Mouse (Mus musculus) lung, adult 2 months (tissue): ENCODE data around the gene Mrgprd. TPM values are rescaled to one million over a fixed set of nuclear protein-coding genes. Genes with fewer than 3 reads are reported as not detected.

Source experiments
- DNase-seq: peaks from one replicate; pipeline ENCODE4 v3.0.0; 2022
- H3K4me1 ChIP-seq: fragments of 200-500 bp; 2 replicates; pipeline ENCODE4 v1.6.1; 2011; ENCODE audit warnings: low read length; ENCODE audit not compliant: control insufficient read depth, insufficient read depth
- H3K4me3 ChIP-seq: fragments of 200-500 bp; replicated peaks from 2 replicates; pipeline ENCODE3; 2011; ENCODE audit warnings: low read depth, mild to moderate bottlenecking, control low read depth, low read length; ENCODE audit errors: extremely low read depth
- CTCF ChIP-seq: fragments of 200-500 bp; IDR thresholded peaks from 2 replicates; pipeline ENCODE4 v1.5.1; 2011; ENCODE audit warnings: mild to moderate bottlenecking, low read length, control low read depth; ENCODE audit not compliant: insufficient read depth
- POLR2A ChIP-seq: fragments of 200-500 bp; IDR thresholded peaks from 2 replicates; pipeline ENCODE4 v1.6.1; 2011; ENCODE audit warnings: low read depth, mild to moderate bottlenecking, control low read depth, low read length, borderline replicate concordance; ENCODE audit errors: extremely low read depth
- WGBS: fragments of 180-500 bp; shearing (Covaris S2); methylation state at CpG from one replicate; pipeline ENCODE4 v1.1.7; 2018; 5-methylcytosine and 5-hydroxymethylcytosine counted together
- polyA plus RNA-seq: library from polyadenylated mRNA; depleted of rRNA; stranded (reverse); fragments of >200 nt; gene quantifications from 2 replicates; pipeline ENCODE4 v1.2.3, GENCODE M21; 2012

Mrgprd gene
- polyA plus RNA-seq, 1 experiment = not detected

DNA sequence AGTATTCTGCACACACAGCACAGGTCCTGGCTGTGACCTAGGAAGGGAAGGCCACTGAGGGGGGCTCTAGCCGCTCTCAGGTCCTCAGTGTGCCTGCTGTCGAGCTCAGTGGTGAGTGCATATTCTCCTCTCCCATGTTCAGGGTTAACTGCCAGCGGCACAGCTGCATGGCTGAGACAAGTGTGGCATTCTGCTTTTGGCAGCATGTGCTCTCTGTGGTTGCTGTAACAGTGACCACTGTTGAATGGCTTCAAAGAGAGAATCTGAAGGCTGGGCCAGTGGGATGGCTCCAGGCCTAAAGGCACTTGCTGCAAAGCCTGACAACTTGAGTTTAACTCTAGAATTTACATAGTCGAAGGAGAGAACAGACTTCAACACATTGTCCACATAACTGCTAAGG lies 2.9 kb downstream of the Mrgprd start:
- Histone ChIP-seq H3K4me1 (no peaks in the 10 kb centered on the region), H3K4me3 (no peak overlapping the region)
- TF ChIP-seq CTCF (no peak), POLR2A (no peak)
- 62% methylated on average over 4 of the region's 4 CpGs for WGBS
- DNase-seq = no peak

DNA sequence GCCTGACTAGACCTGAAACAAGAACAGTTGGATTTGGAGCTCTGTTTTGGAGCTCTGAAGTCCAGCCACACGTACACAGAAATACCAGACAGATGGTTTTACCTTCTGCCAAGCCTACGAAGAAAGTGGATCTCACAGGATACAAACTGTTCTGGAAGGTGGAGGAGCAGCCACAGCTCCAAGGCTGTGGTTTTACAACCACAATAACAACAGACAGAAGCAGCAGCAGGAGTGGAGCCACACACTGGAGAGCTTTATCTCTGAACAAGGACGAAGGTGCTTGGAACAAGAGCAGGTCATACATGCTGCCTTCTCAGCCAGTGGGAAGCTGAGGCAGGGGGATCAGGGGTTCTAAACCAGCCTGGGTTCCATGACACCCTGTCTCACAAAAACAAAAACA lies 4.8 kb downstream of the Mrgprd start:
- TF ChIP-seq CTCF = no peak
- no peak for TF ChIP-seq POLR2A
- WGBS = 76% methylated on average over 3 of the region's 3 CpGs
- DNase-seq = no peak
- H3K4me3 ChIP-seq = no peak overlapping the region
- no peaks in the 10 kb centered on the region for H3K4me1 ChIP-seq

- Histone ChIP-seq H3K4me3 (no peak overlapping the region), H3K4me1 (no peaks in the 10 kb centered on the region)
- DNase-seq = no peak
- TF ChIP-seq CTCF = no peak
- TF ChIP-seq POLR2A = no peak
- WGBS = 42% methylated on average over 4 of the region's 4 CpGs
Measured at GRCm38 (mm10) chr7:145323607-145324006, 9.0 kb downstream of the Mrgprd start.

GRCm38 (mm10) chr7:145325697-145326096 lies 11.1 kb downstream of the Mrgprd start:
- 23% methylated on average over 2 of the region's 2 CpGs for WGBS
- no peak for TF ChIP-seq CTCF
- DNase-seq = no peak
- no peaks in the 10 kb centered on the region for H3K4me1 ChIP-seq
- H3K4me3 ChIP-seq = no peak overlapping the region

- no peak for DNase-seq
- no peak for TF ChIP-seq POLR2A
- no peak for TF ChIP-seq CTCF
- H3K4me1 ChIP-seq = no peaks in the 10 kb centered on the region
- WGBS = 52% methylated on average over 2 of the region's 2 CpGs
- H3K4me3 ChIP-seq = no peak overlapping the region
Measured at GRCm38 (mm10) chr7:145329982-145330381, 15.3 kb downstream of the Mrgprd start.

- DNase-seq = no peak
- H3K4me3 ChIP-seq = no peak overlapping the region
- WGBS = 65% methylated on average over 2 of the region's 2 CpGs
- H3K4me1 ChIP-seq = no peaks in the 10 kb centered on the region
- no peak for TF ChIP-seq CTCF
- no peak for TF ChIP-seq POLR2A
Measured at GRCm38 (mm10) chr7:145330641-145331040, 16.0 kb downstream of the Mrgprd start.

DNA sequence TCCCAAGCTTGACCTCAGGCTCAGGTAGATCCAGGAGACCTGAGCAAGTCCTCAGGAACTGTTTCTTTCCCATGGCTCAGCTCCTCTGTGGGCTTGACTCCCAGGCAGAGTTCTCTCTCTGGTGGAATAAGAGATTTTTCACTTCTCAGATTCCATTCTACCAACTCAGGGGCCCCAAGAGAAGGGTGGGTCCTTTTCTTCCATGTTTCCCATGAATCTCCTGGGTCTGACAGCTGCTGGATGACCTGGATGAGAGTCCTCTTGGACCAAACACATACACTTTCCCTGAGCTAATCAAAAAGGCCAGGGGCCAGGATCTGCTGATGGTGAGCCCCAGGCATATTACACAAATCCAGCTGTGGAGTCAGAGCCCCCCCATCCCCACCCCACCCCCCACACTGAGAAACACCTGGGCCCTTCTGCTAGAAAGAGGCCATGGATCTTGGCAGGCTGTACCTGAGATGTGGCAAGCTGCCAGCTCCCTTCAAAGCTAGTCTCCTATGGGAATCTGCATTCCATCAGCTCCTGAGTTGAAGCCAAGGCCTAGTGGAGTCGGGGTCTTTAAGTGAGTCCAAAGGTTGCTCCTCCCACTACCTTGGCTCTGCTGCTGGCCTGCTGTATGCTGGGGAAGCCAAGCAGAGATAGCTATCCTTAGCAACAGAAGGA lies 17.9 kb downstream of the Mrgprd start:
- Histone ChIP-seq H3K4me3 (no peak overlapping the region), H3K4me1 (no peaks in the 10 kb centered on the region)
- DNase-seq = peak; percentile 24
- no peak for TF ChIP-seq POLR2A
- TF ChIP-seq CTCF = no peak
- 35% methylated on average over 1 of the region's 1 CpGs for WGBS

DNA sequence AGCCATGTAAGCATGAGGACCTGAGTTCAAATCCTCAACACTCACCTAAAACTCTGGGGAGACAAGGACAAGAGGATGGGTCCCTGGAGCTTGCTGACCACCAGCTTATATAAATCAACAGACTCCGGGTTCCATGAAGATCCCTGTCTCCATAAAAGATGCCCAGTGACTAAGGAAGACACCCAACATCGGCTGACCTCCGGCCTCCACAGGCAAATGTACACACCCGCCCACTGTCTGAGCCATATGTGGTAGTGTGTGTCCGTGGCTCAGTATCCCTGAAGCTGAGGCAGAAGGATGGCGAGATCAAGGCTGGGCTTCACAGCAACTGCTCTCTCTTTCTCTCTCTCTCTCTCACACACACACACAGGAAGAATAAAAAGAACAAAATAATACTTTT lies 19.3 kb downstream of the Mrgprd start:
- Histone ChIP-seq H3K4me3 (no peak overlapping the region), H3K4me1 (no peaks in the 10 kb centered on the region)
- WGBS = 90% methylated on average over 6 of the region's 6 CpGs
- DNase-seq = no peak
- TF ChIP-seq POLR2A = no peak
- TF ChIP-seq CTCF = no peak

DNA sequence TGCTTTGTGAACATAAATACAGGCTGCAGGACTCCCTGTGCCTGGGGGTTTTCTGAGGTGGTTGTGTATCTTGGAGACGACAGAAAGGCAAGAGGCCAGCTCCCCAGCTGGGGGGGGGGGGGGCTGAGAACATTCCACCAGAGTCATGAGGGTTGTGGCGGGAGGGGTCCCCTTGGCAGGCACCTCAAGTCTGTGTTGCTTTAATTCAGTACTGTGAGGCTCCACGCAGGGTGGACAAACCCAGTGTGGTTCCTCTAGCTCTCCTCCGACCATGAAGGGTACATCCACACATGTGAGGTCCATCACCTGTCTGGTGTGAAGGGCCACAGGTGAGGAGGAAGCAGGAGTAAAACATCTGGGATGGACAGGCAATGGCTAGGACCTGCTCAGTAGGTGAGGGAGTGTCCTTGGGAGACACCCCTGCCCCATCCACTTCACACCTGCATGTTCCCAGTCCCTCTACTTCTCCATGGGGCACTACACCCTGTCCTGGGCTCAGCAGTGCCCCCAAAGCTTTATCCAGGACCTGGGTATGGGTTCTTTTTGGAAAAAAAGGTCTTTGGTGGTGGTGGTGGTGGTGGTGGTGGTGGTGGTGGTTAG lies 19.9 kb downstream of the Mrgprd start:
- Histone ChIP-seq H3K4me1 (no peaks in the 10 kb centered on the region), H3K4me3 (no peak overlapping the region)
- WGBS = 51% methylated on average over 4 of the region's 4 CpGs
- DNase-seq = no peak
- TF ChIP-seq CTCF = no peak
- no peak for TF ChIP-seq POLR2A

- no peak overlapping the region for H3K4me3 ChIP-seq
- DNase-seq = no peak
- no peaks in the 10 kb centered on the region for H3K4me1 ChIP-seq
- no peak for TF ChIP-seq POLR2A
- TF ChIP-seq CTCF = no peak
Measured at GRCm38 (mm10) chr7:145335199-145335598, 20.6 kb downstream of the Mrgprd start.
